Mouse (Mus musculus) kidney, postnatal 0 days (tissue): ENCODE measurements at regions not wholly inside any gene's neighbourhood (a gene's known extent, or its start where the extent isn't known, plus 50 kb on each side); places are given as distances from the start of the nearest gene placed in this dataset.

Experiments used
- ATAC-seq: fragments of 200-750 bp; cut with Nextera tagmentation; replicated peaks from 2 replicates; pipeline ENCODE4 v1.8.0; 2017; ENCODE audit warnings: low read depth, moderate number of reproducible peaks, moderate TSS enrichment, moderate library complexity; ENCODE audit not compliant: low FRiP score
- DNase-seq: peaks from one replicate; pipeline ENCODE4 v3.0.0-alpha.2; 2016; ENCODE audit warnings: low spot score
- H3K27ac ChIP-seq: fragments of 300-500 bp; sonication (generic); 2 replicates; pipeline ENCODE4 v1.5.1; 2014; ENCODE audit warnings: mild to moderate bottlenecking
- H3K27me3 ChIP-seq: fragments of 300-500 bp; sonication (generic); 2 replicates; pipeline ENCODE4 v1.6.1; 2014; ENCODE audit warnings: low read length, mixed read lengths; ENCODE audit not compliant: insufficient read depth
- H3K36me3 ChIP-seq: fragments of 300-500 bp; sonication (generic); 2 replicates; pipeline ENCODE4 v1.6.1; 2014; ENCODE audit warnings: low read length, mixed read lengths; ENCODE audit not compliant: insufficient read depth
- H3K4me1 ChIP-seq: fragments of 300-500 bp; sonication (generic); replicated peaks from 2 replicates; pipeline ENCODE4 v1.6.1; 2014; ENCODE audit warnings: antibody characterized with exemption, low read length, mixed read lengths; ENCODE audit not compliant: insufficient read depth
- H3K4me2 ChIP-seq: fragments of 300-500 bp; sonication (generic); 2 replicates; pipeline ENCODE4 v1.6.1; 2014; ENCODE audit warnings: mild to moderate bottlenecking, low read length, moderate library complexity, mixed read lengths
- H3K4me3 ChIP-seq: fragments of 300-500 bp; sonication (generic); replicated peaks from 2 replicates; pipeline ENCODE4 v1.5.1; 2014; ENCODE audit warnings: low read depth, low read length
- H3K9ac ChIP-seq: fragments of 300-500 bp; sonication (generic); 2 replicates; pipeline ENCODE4 v1.6.1; 2014; ENCODE audit warnings: low read depth, low read length
- H3K9me3 ChIP-seq: fragments of 300-500 bp; sonication (generic); replicated peaks from 2 replicates; pipeline ENCODE4 v1.6.1; 2016; ENCODE audit warnings: low read length, inconsistent platforms, mixed read lengths
- CTCF ChIP-seq: IDR thresholded peaks from 2 replicates; pipeline ENCODE4 v1.5.1; 2016; ENCODE audit warnings: antibody characterized with exemption, low read depth, mild to moderate bottlenecking, moderate library complexity
- WGBS: fragments of 180-500 bp; shearing (Covaris S2); extraction: QIAGEN DNeasy Blood & Tissue Kit; methylation state at CpG from one replicate; pipeline ENCODE4 v1.1.7; 2014; 5-methylcytosine and 5-hydroxymethylcytosine counted together

DNA sequence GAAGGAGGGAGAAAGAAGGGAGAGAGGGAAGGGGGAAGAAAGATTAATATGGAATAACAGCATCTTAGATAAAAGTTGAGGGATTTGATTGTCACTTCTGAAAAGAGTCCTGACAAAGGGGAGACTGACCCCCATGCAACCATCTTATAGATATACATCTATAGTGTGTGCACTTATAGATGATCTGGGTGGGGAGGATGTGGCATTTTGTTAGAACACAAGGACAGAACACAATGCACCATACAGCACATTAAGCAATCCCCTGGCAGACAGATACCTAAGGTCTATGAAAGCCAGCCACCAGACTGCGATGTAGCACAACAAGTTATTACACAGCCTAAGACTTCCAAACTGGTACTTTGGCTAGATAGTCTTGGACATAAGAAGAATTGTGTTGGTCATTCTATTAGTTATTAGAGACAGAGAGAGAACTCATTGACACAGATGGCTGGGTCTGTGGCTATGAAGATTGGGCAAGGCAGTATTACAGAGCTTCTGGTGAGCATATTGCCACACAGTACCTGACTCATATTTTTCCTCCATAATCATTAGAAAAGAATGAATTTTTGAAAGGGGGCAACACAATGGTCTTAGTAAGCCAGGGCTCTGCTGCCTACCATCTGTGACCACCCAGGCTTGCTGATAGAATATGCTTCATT is 126.3 kb upstream of the Itgb1 start:
- no peak for DNase-seq
- 97% methylated on average over 1 of the region's 1 CpGs for WGBS
- Histone ChIP-seq H3K9ac (no peak overlapping the region), H3K36me3 (no peaks in the 10 kb centered on the region), H3K27ac (no peak overlapping the region), H3K4me3 (no peak overlapping the region), H3K27me3 (no peaks in the 10 kb centered on the region), H3K9me3 (no peaks in the 10 kb centered on the region), H3K4me1 (0 out of 2 replicates have a peak, but pooled peaks cover 4% of the 10 kb centered on the region), H3K4me2 (no peak overlapping the region)
- ATAC-seq = no peak
- no peak for TF ChIP-seq CTCF

DNA sequence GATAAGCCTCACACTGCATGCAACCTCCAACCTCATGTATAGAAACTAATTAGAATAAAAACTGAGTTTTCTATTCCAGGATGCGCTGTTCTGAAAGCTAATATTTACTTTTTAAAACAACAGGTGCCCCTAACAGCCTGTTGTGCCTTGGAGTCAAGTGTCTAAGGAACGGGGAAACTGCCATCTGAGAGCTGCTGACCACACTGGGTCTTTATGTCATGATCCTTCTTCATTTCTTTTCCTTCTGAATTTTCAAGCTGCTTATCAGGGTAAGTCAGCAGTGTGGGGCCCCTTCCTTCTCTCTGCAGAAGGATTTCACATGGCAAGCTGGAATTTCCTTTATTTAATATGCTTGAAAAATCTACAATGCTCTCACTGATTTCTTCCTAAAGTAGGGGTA is 125.0 kb upstream of the Itgb1 start:
- Histone ChIP-seq H3K9ac (no peak overlapping the region), H3K4me1 (0 out of 2 replicates have a peak, but pooled peaks cover 4% of the 10 kb centered on the region), H3K36me3 (no peaks in the 10 kb centered on the region), H3K9me3 (no peaks in the 10 kb centered on the region), H3K4me2 (no peak overlapping the region), H3K4me3 (no peak overlapping the region), H3K27ac (no peak overlapping the region), H3K27me3 (no peaks in the 10 kb centered on the region)
- TF ChIP-seq CTCF = no peak
- no peak for ATAC-seq
- no peak for DNase-seq
- 48% methylated on average over 2 of the region's 2 CpGs for WGBS

DNA sequence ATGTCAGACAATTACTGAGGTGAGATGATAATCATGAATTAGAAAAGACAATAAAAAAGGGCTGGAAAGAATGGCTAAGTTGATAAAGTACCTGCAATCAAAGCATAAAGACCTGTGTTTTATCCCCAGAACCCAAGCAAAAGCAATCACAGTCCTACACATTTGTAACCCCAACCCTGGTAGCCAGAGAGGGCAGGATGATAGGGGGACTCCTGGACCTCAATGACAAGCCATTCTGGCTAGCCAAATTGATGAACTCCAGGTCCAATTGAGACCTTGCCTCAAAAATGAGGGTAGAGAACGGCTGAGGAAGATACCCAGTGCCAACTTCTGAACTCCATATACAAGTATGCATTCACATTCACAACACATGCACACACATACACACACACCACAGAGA is 124.4 kb upstream of the Itgb1 start:
- ATAC-seq (no peak), DNase-seq (no peak)
- Histone ChIP-seq H3K36me3 (no peaks in the 10 kb centered on the region), H3K9me3 (no peaks in the 10 kb centered on the region), H3K9ac (no peak overlapping the region), H3K4me1 (0 out of 2 replicates have a peak, but pooled peaks cover 4% of the 10 kb centered on the region), H3K27me3 (no peaks in the 10 kb centered on the region), H3K27ac (no peak overlapping the region), H3K4me2 (no peak overlapping the region), H3K4me3 (no peak overlapping the region)
- WGBS = 92% methylated on average over 1 of the region's 1 CpGs
- TF ChIP-seq CTCF = no peak

DNA sequence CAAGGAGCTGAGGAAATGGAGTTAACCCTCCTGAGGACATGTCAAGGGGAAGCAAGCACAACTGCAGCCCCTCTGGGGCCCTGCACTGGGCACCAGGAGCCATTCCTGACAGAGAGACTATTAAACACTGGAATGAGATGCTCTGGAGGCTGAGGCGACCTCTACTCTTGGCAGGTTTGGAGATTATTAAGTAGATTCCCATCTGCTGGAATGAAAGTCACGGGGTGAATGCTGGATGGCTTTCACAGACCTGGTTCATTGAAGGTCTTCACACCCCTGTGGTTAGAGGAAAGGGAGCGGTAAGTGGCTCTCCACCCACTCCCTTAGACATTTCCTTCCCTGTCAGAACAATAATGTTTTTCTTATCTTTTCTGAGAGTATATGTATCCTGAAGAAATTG is 122.8 kb upstream of the Itgb1 start:
- ATAC-seq = no peak
- no peaks in the 10 kb centered on the region for H3K36me3 ChIP-seq
- 24% methylated on average over 3 of the region's 3 CpGs for WGBS

DNA sequence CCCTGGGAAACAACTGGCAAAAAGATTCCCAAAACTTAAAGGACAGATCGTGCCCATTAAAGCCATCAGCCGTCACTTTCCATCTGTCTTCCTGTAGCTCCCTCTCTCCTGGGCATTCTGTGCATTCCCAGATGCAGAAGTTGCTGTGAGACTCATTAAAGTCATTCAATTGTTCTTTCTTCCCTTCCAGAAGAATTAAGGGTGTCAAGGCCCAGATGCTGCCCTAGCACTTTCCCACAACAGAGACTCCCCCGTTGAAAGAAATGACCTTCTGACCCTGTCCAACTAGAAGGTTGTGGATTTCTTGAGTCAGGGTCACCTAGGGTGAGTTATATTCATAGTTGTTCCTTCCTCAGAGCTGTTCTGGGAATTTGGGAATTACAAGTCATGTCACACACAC is 121.7 kb upstream of the Itgb1 start:
- Histone ChIP-seq H3K36me3 (no peaks in the 10 kb centered on the region), H3K9ac (no peak overlapping the region), H3K27me3 (no peaks in the 10 kb centered on the region), H3K4me1 (0 out of 2 replicates have a peak, but pooled peaks cover 4% of the 10 kb centered on the region), H3K4me2 (no peak overlapping the region), H3K4me3 (no peak overlapping the region), H3K27ac (no peak overlapping the region), H3K9me3 (no peaks in the 10 kb centered on the region)
- WGBS = 39% methylated on average over 3 of the region's 3 CpGs
- DNase-seq (peak; percentile 12), ATAC-seq (no peak)
- TF ChIP-seq CTCF = no peak

More for the DNA sequence above, 122.8 kb upstream of the Itgb1 start:
- Histone ChIP-seq H3K4me1 (0 out of 2 replicates have a peak, but pooled peaks cover 4% of the 10 kb centered on the region), H3K27me3 (no peaks in the 10 kb centered on the region), H3K4me3 (no peak overlapping the region), H3K9me3 (no peaks in the 10 kb centered on the region), H3K9ac (no peak overlapping the region), H3K4me2 (no peak overlapping the region), H3K27ac (no peak overlapping the region)
- peak; percentile 55 for DNase-seq
- TF ChIP-seq CTCF = no peak

DNA sequence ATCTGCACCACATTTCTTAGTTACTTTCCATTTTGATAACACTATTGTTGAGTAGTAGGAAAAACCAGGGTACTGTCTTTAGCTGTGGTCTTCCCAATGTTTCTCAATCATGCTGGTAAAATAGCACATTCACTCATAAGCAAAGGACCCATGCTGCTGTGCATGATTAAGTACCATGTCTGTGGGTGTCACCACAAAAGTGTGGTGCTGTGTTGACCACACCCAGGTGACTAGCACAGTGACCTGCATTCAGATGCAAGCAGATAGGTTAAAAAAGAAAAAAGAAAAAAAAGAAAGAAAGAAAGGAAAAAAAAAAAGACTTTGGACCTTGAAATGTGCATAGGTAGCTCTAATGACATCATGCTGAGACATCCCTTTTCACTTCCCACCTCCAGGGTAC is 113.2 kb upstream of the Itgb1 start:
- no peak for ATAC-seq

DNA sequence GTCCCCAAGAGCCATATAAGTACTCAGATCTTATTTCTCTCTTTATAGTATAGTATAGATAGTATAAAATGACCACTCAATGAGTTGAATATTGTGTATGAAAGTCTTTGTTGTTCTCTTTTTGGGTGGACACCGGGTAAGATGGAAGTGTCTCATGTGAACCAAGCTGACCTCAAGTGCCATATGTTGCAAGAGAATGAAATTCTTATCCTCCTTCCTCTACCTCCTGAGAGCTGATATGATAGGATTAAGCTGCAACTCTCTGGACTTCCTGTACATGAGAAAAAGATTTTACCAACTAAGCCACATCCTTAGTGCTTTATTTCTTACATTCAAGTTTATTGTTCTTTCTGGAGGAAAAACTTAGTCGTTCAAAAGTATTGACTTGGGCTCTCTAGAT is 91.3 kb upstream of the Itgb1 start:
- no peak overlapping the region for H3K4me2 ChIP-seq
- no peak overlapping the region for H3K27ac ChIP-seq
- H3K4me1 ChIP-seq = no peaks in the 10 kb centered on the region
- no peaks in the 10 kb centered on the region for H3K36me3 ChIP-seq
- WGBS = 71% methylated on average over 2 of the region's 2 CpGs
- DNase-seq = no peak
- TF ChIP-seq CTCF = no peak
- no peak for ATAC-seq
- no peaks in the 10 kb centered on the region for H3K9me3 ChIP-seq
- no peak overlapping the region for H3K9ac ChIP-seq
- H3K27me3 ChIP-seq = no peaks in the 10 kb centered on the region
- no peak overlapping the region for H3K4me3 ChIP-seq

More for the DNA sequence above, 113.2 kb upstream of the Itgb1 start:
- H3K36me3 ChIP-seq = no peaks in the 10 kb centered on the region
- DNase-seq = no peak
- H3K9ac ChIP-seq = no peak overlapping the region
- H3K4me3 ChIP-seq = no peak overlapping the region
- no peak overlapping the region for H3K4me2 ChIP-seq
- no peaks in the 10 kb centered on the region for H3K27me3 ChIP-seq
- no peaks in the 10 kb centered on the region for H3K9me3 ChIP-seq
- TF ChIP-seq CTCF = no peak
- no peak overlapping the region for H3K27ac ChIP-seq
- H3K4me1 ChIP-seq = no peaks in the 10 kb centered on the region
